Mouse (Mus musculus) forebrain, embryonic 14.5 days (tissue): ENCODE results near the gene Sult3a1. TPM values are rescaled to one million over a fixed set of nuclear protein-coding genes. Genes with fewer than 3 reads are reported as not detected.
"Not testable (repeated sequence)": the region's sequence is repeated elsewhere in the genome, so short reads cannot be mapped to it uniquely, and the experiment has no call there.

ENCODE experiments used
- ATAC-seq: fragments of 200-750 bp; cut with Nextera tagmentation; 2 replicates; pipeline ENCODE4 v1.8.0; 2017; ENCODE audit warnings: mild to moderate bottlenecking, moderate library complexity
- DNase-seq: peaks from one replicate; pipeline ENCODE4 v3.0.0-alpha.2; 2015; ENCODE audit warnings: low spot score
- H3K27ac ChIP-seq: fragments of 300-500 bp; sonication (generic); 2 replicates; pipeline ENCODE4 v1.5.1; 2014; ENCODE audit warnings: low read depth, mild to moderate bottlenecking, control low read depth, low read length, moderate library complexity
- H3K27me3 ChIP-seq: fragments of 300-500 bp; sonication (generic); replicated peaks from 2 replicates; pipeline ENCODE4 v1.6.1; 2014; ENCODE audit warnings: low read length, control low read depth, mixed read lengths; ENCODE audit not compliant: control insufficient read depth, insufficient read depth
- H3K36me3 ChIP-seq: fragments of 300-500 bp; sonication (generic); 2 replicates; pipeline ENCODE4 v1.6.1; 2014; ENCODE audit warnings: low read length, control low read depth; ENCODE audit not compliant: control insufficient read depth, insufficient read depth
- H3K4me1 ChIP-seq: fragments of 300-500 bp; sonication (generic); 2 replicates; pipeline ENCODE4 v1.6.1; 2014; ENCODE audit warnings: antibody characterized with exemption, low read length, control low read depth; ENCODE audit not compliant: control insufficient read depth, insufficient read depth
- H3K4me2 ChIP-seq: fragments of 300-500 bp; sonication (generic); 2 replicates; pipeline ENCODE4 v1.6.1; 2014; ENCODE audit warnings: mild to moderate bottlenecking, control low read depth, low read length
- H3K4me3 ChIP-seq: fragments of 300-500 bp; sonication (generic); 2 replicates; pipeline ENCODE4 v1.5.1; 2014; ENCODE audit warnings: low read depth, low read length, control low read depth
- H3K9ac ChIP-seq: fragments of 300-500 bp; sonication (generic); 2 replicates; pipeline ENCODE4 v1.6.1; 2014; ENCODE audit warnings: mild to moderate bottlenecking, low read length, control low read depth, moderate library complexity
- H3K9me3 ChIP-seq: fragments of 300-500 bp; sonication (generic); replicated peaks from 2 replicates; pipeline ENCODE4 v1.6.1; 2016; ENCODE audit warnings: low read length, control low read depth, mixed read lengths; ENCODE audit not compliant: control insufficient read depth
- WGBS: fragments of 180-500 bp; shearing (Covaris S2); extraction: QIAGEN DNeasy Blood & Tissue Kit; methylation state at CpG from one replicate; pipeline ENCODE4 v1.1.7; 2014; 5-methylcytosine and 5-hydroxymethylcytosine counted together
- polyA plus RNA-seq: library from polyadenylated mRNA; unstranded; fragments of >200 nt; fragmentation: Nextera tagmentation; extraction: Ambion mirVana; gene quantifications from 2 replicates; pipeline ENCODE4 v1.2.1, GENCODE M21; 2014

The Sult3a1 gene
- polyA plus RNA-seq = not detected in 2 replicates

DNA sequence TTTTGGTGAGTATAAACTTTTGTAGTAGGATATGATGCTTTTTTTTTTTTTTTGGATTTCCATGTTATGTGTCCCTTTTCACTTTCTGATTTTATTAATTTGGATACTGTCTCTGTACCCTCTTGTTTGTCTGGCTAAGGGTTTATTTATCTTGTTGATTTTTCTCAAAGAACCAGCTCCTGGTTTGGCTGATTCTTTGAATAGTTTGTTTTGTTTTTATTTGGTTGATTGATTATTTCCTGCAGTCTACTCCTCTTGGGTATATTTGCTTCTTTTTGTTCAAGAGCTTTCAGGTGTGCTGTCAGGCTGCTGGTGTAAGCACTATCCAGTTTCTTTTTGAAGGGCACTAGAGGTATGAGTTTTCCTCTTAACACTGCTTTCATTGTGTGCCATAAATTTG lies at the start of gene Sult3a1:
Sult3a1 (plus strand) TSS at position 301 of the 400 bp plus-strand sequence.
- DNase-seq (no peak), ATAC-seq (no peak)
- Histone ChIP-seq H3K27ac (no peak within 1 kb of the TSS), H3K4me2 (no peak within 1 kb of the TSS), H3K36me3 (no peaks in the 10 kb centered on the region), H3K4me1 (no peaks in the 10 kb centered on the region), H3K27me3 (no peaks in the 10 kb centered on the region), H3K9me3 (no peaks in the 10 kb centered on the region), H3K4me3 (no peak within 1 kb of the TSS), H3K9ac (no peak within 1 kb of the TSS)

DNA sequence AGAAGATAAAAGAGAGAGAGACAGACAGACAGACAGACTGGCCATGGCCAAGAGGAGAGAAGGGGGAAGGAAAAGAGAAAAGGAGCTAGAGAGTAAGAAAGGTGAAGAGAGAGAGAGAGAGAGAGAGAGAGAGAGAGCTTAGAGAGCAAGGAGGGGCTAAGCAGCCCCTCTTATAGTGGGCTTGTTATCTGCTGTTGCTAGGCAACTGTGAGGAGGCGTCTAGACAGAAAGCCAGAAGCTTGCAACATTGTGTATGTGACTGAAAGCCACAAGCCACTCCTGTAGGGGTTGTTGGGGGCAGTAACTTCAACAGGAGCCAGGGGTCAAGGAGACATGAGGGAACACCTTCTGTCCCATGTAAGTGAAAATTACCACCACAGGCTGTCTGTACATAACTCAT lies 45.7 kb upstream of the Sult3a1 start:
- Histone ChIP-seq H3K9me3 (no peaks in the 10 kb centered on the region), H3K27ac (no peak overlapping the region), H3K4me1 (no peaks in the 10 kb centered on the region), H3K36me3 (no peaks in the 10 kb centered on the region), H3K9ac (no peak overlapping the region), H3K27me3 (no peaks in the 10 kb centered on the region), H3K4me2 (no peak overlapping the region), H3K4me3 (no peak overlapping the region)
- DNase-seq = peak; percentile 28
- WGBS = 13% methylated on average over 1 of the region's 1 CpGs
- peak; percentile 60; the same call in 1 of the 2 replicates for ATAC-seq

DNA sequence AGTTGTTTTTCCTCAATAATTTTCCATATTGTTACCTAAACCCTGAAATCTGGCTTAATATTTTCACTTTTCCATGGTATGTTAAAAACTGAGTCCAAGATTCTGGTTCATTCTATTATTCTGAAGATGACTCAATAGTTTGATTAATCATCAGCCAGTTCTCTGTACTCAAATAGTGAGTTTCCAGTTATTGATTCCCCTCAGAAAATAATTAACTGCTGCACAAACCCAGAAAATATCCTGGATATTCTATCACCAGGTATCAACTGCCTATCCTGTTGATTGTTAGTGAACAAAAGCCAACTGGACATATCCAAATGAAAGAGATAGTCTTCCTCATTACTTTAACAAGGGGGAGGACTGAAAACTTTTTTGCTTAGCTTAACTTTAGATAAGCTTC lies 43.3 kb upstream of the Sult3a1 start:
- Histone ChIP-seq H3K27me3 (no peaks in the 10 kb centered on the region), H3K27ac (no peak overlapping the region), H3K4me2 (no peak overlapping the region), H3K9ac (no peak overlapping the region), H3K4me3 (no peak overlapping the region), H3K36me3 (no peaks in the 10 kb centered on the region), H3K4me1 (no peaks in the 10 kb centered on the region), H3K9me3 (no peaks in the 10 kb centered on the region)
- no peak for DNase-seq
- ATAC-seq = no peak

DNA sequence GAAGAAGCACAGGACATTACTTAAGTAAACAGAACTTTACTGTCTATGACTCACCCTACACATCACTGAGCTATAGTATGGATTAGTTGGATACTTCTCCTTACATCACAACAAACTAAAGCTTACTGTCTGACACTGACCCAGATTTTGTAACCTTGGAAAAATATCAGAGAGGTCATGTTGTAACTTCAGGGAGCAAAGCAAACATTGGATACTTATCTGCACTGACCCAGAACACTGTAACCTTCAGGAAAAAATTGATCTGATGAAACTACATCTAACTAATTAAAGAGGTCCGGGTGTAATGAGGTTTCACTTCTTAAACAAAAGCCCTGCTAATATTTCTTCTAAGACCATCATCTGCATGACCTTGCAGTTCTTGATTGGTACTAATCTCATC lies 40.6 kb upstream of the Sult3a1 start:
- H3K9ac ChIP-seq = no peak overlapping the region
- no peaks in the 10 kb centered on the region for H3K27me3 ChIP-seq
- no peaks in the 10 kb centered on the region for H3K4me1 ChIP-seq
- ATAC-seq = no peak
- no peaks in the 10 kb centered on the region for H3K9me3 ChIP-seq
- 52% methylated on average over 1 of the region's 1 CpGs for WGBS
- no peak overlapping the region for H3K27ac ChIP-seq
- no peaks in the 10 kb centered on the region for H3K36me3 ChIP-seq
- H3K4me3 ChIP-seq = no peak overlapping the region
- no peak for DNase-seq
- H3K4me2 ChIP-seq = no peak overlapping the region

DNA sequence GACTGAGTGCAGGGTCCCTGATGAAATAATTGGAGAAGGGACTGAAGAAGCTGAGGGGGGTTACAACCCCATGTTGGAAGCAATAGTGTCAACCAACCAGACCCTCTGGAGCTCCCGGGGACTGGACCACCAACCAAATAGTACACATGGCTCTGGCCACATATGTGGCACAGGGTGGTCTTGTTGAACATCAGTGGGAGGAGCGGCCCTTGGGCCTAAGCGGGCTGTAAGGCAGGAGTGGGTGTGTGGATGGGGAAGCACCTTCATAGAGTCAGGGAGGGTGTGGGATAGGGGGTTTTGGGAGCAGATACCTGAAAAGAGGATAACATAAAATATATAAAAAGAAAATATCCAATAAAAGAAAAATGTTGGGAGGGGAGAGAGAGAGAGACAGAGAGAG lies 36.6 kb upstream of the Sult3a1 start:
- H3K27me3 ChIP-seq = no peaks in the 10 kb centered on the region
- no peaks in the 10 kb centered on the region for H3K36me3 ChIP-seq
- no peak overlapping the region for H3K4me2 ChIP-seq
- no peak overlapping the region for H3K9ac ChIP-seq
- H3K4me1 ChIP-seq = no peaks in the 10 kb centered on the region
- no peak for DNase-seq
- H3K4me3 ChIP-seq = no peak overlapping the region
- H3K9me3 ChIP-seq = no peaks in the 10 kb centered on the region
- H3K27ac ChIP-seq = no peak overlapping the region
- ATAC-seq = no peak
- WGBS = 94% methylated on average over 3 of the region's 3 CpGs

DNA sequence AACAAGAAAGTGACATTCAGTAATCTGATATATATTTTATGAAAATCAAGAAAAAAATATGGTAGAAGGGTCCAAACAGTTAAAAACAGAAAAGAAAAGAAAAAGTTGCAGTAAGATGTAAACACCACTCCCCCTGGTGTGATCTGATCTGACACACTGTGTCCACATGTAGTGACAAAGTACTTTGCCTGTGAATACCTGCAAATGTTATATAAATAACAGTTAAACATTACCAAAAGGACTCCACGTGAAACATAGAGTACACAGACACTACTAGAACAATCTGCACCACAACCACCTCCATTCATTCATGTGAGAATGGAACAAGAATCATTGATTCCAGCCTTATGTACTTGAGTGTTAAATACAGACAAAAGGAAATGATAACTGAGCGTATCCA lies 8.5 kb downstream of the Sult3a1 start:
- ATAC-seq (no peak), DNase-seq (no peak)
- Histone ChIP-seq H3K27ac (no peak overlapping the region), H3K36me3 (no peaks in the 10 kb centered on the region), H3K4me2 (no peak overlapping the region), H3K9me3 (no peaks in the 10 kb centered on the region), H3K4me3 (no peak overlapping the region), H3K4me1 (no peaks in the 10 kb centered on the region), H3K9ac (no peak overlapping the region), H3K27me3 (no peaks in the 10 kb centered on the region)
- WGBS = 89% methylated on average over 2 of the region's 2 CpGs

DNA sequence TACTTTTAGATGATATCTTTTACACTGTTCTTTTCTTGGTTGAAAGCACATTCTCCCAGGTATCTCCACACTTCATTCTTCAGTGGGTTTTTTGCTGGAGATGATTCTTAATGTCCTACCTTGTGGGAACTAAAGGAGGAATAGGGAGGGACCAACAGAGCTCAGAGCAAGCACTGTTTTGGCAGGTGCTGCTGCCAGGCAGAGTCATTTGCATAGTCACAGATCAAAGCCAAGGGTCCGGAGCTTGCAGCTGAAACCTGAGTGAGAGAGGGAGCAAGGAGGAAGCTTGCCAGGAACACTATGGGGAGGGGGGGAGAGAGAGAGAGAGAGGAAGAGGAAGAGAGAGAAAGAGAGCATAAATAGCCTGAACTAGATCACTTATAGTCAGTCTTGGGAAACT lies 12.9 kb downstream of the Sult3a1 start:
- 16% methylated on average over 1 of the region's 1 CpGs for WGBS
- H3K27me3 ChIP-seq = no peaks in the 10 kb centered on the region
- H3K36me3 ChIP-seq = no peaks in the 10 kb centered on the region
- H3K4me2 ChIP-seq = no peak overlapping the region
- H3K4me1 ChIP-seq = no peaks in the 10 kb centered on the region
- ATAC-seq (no peak), DNase-seq (no peak)
- H3K4me3 ChIP-seq = no peak overlapping the region
- H3K27ac ChIP-seq = no peak overlapping the region
- H3K9ac ChIP-seq = no peak overlapping the region
- no peaks in the 10 kb centered on the region for H3K9me3 ChIP-seq

DNA sequence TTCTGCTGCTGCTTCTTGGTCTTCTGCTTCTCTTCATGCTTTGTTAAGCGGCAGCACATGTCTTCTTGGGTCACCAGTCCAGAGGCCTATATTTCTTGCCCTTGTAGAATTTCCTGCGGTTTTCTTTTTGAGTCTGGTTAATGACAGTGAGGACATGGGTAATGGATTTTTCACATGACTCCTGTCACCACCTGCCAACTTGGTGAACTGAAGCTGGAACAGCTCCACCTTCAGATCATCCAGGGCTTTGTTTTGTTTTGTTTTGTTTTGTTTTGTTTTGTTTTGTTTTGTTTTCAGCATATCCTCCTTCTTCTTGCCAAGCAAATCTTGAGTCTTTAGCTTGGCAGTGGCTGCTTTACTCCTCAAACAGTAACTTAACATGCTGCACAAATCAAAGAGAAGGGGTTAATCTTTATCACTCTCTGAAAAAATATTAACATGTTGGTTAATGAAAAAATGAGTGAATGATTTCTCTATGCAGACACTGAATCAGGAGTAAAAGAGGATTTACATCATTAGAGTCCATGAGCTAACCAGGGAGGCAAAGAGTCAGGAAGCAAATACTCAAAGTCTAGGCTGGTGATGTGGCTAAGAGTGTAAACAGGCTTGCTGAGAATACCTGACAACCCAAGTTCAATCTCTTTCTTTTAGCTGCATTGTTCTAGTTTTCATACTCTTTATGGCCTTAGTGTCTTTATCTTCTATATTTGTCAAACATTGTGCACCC lies 15.3 kb downstream of the Sult3a1 start:
- Histone ChIP-seq H3K9ac (no peak overlapping the region), H3K4me3 (no peak overlapping the region), H3K4me1 (no peaks in the 10 kb centered on the region), H3K9me3 (no peaks in the 10 kb centered on the region), H3K4me2 (no peak overlapping the region), H3K27ac (no peak overlapping the region), H3K36me3 (no peaks in the 10 kb centered on the region), H3K27me3 (no peaks in the 10 kb centered on the region)
- no peak for ATAC-seq
- 91% methylated on average over 2 of the region's 2 CpGs for WGBS
- no peak for DNase-seq

DNA sequence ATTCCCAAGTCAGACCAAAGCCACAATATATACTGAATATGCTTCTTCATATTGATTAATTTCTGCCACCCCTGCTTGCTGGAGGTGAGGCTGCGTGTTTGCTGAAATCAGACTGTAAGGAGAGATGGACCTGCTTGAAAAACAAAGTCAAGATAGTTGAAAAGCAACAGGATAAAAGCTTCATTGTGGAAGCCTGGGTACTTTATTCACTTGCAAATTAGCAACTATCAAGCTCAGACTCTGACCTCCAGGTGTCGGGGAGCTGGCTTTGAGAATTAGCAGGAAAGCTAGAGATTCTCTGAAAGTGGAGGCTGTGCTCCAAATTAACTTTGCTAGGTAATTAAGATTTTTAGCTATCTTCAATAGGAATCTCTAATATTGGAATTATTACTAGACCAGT lies 24.9 kb downstream of the Sult3a1 start:
- H3K9me3 ChIP-seq, ATAC-seq, H3K27ac ChIP-seq, H3K4me3 ChIP-seq, H3K4me1 ChIP-seq, DNase-seq, H3K4me2 ChIP-seq, H3K36me3 ChIP-seq, H3K27me3 ChIP-seq, H3K9ac ChIP-seq: not testable (repeated sequence)
- WGBS = 78% methylated on average over 2 of the region's 2 CpGs
